ENCODE assay signal across 9 mouse cellular contexts in genomic region chr19:55969929-55970531, GRCm38 (mm10).
DNase-seq lines count a peak whose midpoint lies in the region; ATAC-seq and TF ChIP-seq lines count a peak whose summit lies in the region.
"Had no signal": no experiment of that assay in that cellular context is flagged by ENCODE, and none has a peak within 500 bp of the region (broad histone marks: within the 10 kb centered on the region; RNA-seq: fewer than 3 reads in every experiment).

No protein-coding gene starts in this region.

- peak; percentile 31 for DNase-seq in forebrain, embryonic 10.5 days (ENCODE audit: extremely low spot score, low spot score)
- DNase-seq in frontal cortex, postnatal 14 days (ENCODE audit: low spot score in 2 of 2): no peak
- DNase-seq in frontal cortex, postnatal 36 days (ENCODE audit: low spot score in 2 of 2): no peak
- DNase-seq in natural killer cell, adult 2 months (ENCODE audit: low spot score in 2 of 2): no peak

- H3K79me3 ChIP-seq in C2C12 (ENCODE audit: low read depth): no peaks in the 10 kb centered on the region

- H3K79me2 ChIP-seq in C2C12 (ENCODE audit: control insufficient read depth, insufficient read depth): no peaks in the 10 kb centered on the region

- ATAC-seq in forebrain, embryonic 15.5 days (replicated peaks): no peak
- peak; percentile 33; the same call in 1 of the 2 replicates for ATAC-seq in forebrain, embryonic 13.5 days
- peak; percentile 55; the same call in 1 of the 2 replicates for ATAC-seq in megakaryocyte progenitor cell, adult 5-6 weeks (replicated peaks; ENCODE audit: poor library complexity)

- no peak for TF ChIP-seq CTCF in C2C12 (IDR thresholded peaks at IDR 0.05; ENCODE audit: control insufficient read depth, insufficient read depth, insufficient read length)

- H3K4me3 ChIP-seq in forebrain, embryonic 10.5 days: no peak overlapping the region
- H3K4me3 ChIP-seq in forebrain, embryonic 15.5 days: no peak overlapping the region
- no peak overlapping the region for H3K4me3 ChIP-seq in C2C12 (ENCODE audit: insufficient read depth, poor library complexity, severe bottlenecking)
- no peak overlapping the region for H3K4me3 ChIP-seq in forebrain, embryonic 13.5 days
- H3K4me3 ChIP-seq: embryonic facial prominence, embryonic 12.5 days had no signal

- no peak overlapping the region for H3ac ChIP-seq in C2C12 (ENCODE audit: control insufficient read depth, insufficient read length, low read depth)

- no peak overlapping the region for H3K4me2 ChIP-seq in forebrain, embryonic 15.5 days (replicated peaks)
- H3K4me2 ChIP-seq in forebrain, embryonic 13.5 days: peak overlapping the region; percentile 29
- H3K4me2 ChIP-seq: embryonic facial prominence, embryonic 12.5 days had no signal

- no peaks in the 10 kb centered on the region for H3K36me3 ChIP-seq in forebrain, embryonic 10.5 days (replicated peaks)
- no peaks in the 10 kb centered on the region for H3K36me3 ChIP-seq in forebrain, embryonic 15.5 days
- H3K36me3 ChIP-seq in C2C12 (ENCODE audit: control insufficient read depth, insufficient read depth): no peaks in the 10 kb centered on the region
- H3K36me3 ChIP-seq in forebrain, embryonic 13.5 days (ENCODE audit: poor library complexity, severe bottlenecking): no peaks in the 10 kb centered on the region
- H3K36me3 ChIP-seq: embryonic facial prominence, embryonic 12.5 days had no signal

- H3K27ac ChIP-seq in forebrain, embryonic 10.5 days: peak overlapping the region; percentile 79
- no peak overlapping the region for H3K27ac ChIP-seq in forebrain, embryonic 15.5 days (replicated peaks)
- peak overlapping the region; percentile 31; the same call in 1 of the 2 replicates for H3K27ac ChIP-seq in forebrain, embryonic 13.5 days
- H3K27ac ChIP-seq: embryonic facial prominence, embryonic 12.5 days had no signal

- H3K27me3 ChIP-seq in forebrain, embryonic 10.5 days (ENCODE audit: poor library complexity, severe bottlenecking): peaks cover 40% of the 10 kb centered on the region
- H3K27me3 ChIP-seq in forebrain, embryonic 15.5 days: 0 out of 2 replicates have a peak, but pooled peaks cover 3% of the 10 kb centered on the region
- no peaks in the 10 kb centered on the region for H3K27me3 ChIP-seq in C2C12 (ENCODE audit: control insufficient read depth, insufficient read depth, insufficient read length)
- H3K27me3 ChIP-seq in forebrain, embryonic 13.5 days: 0 out of 2 replicates have a peak, but pooled peaks cover 11% of the 10 kb centered on the region
- H3K27me3 ChIP-seq: embryonic facial prominence, embryonic 12.5 days had no signal

- WGBS in forebrain, embryonic 10.5 days: 17% methylated on average over 14 of the region's 14 CpGs
- WGBS in forebrain, embryonic 15.5 days: 4% methylated on average over 14 of the region's 14 CpGs
- 2% methylated on average over 14 of the region's 14 CpGs for WGBS in forebrain, embryonic 13.5 days

- H3K9ac ChIP-seq in forebrain, embryonic 15.5 days (replicated peaks): no peak overlapping the region
- no peak overlapping the region; the same call in 1 of the 2 replicates for H3K9ac ChIP-seq in forebrain, embryonic 13.5 days
- H3K9ac ChIP-seq: embryonic facial prominence, embryonic 12.5 days had no signal

- no peaks in the 10 kb centered on the region for H3K9me3 ChIP-seq in forebrain, embryonic 10.5 days
- no peaks in the 10 kb centered on the region for H3K9me3 ChIP-seq in forebrain, embryonic 15.5 days
- no peaks in the 10 kb centered on the region for H3K9me3 ChIP-seq in forebrain, embryonic 13.5 days (replicated peaks)
- H3K9me3 ChIP-seq: embryonic facial prominence, embryonic 12.5 days had no signal

- H3K4me1 ChIP-seq in forebrain, embryonic 10.5 days: peaks cover 16% of the 10 kb centered on the region
- H3K4me1 ChIP-seq in forebrain, embryonic 15.5 days: peaks cover 8% of the 10 kb centered on the region
- H3K4me1 ChIP-seq in forebrain, embryonic 13.5 days: peaks cover 16% of the 10 kb centered on the region

TF ChIP-seq in C2C12, 6 proteins besides CTCF, POLR2A, EP300 and RAD21:
- no peak for TF ChIP-seq MYOG (IDR thresholded peaks at IDR 0.05; ENCODE audit: control insufficient read depth, extremely low read depth, insufficient read length)
- TF ChIP-seq MYOD1 (IDR thresholded peaks at IDR 0.05; ENCODE audit: control insufficient read depth, insufficient read length, low read depth): peak; percentile 59
- TF ChIP-seq FOSL1 (IDR thresholded peaks at IDR 0.05; ENCODE audit: insufficient read depth, low read length, poor library complexity, severe bottlenecking): peak; percentile 12
